Mouse (Mus musculus) adrenal gland, adult 10 weeks (tissue): ENCODE results near the gene Gm11084. TPM values are rescaled to one million over a fixed set of nuclear protein-coding genes. Genes with fewer than 3 reads are reported as not detected.

Source experiments
- polyA plus RNA-seq: library from polyadenylated mRNA; stranded (reverse); fragments of 350-450 nt; fragmentation: Illumina TruSeq; extraction: RNeasy Lipid Tissue Mini Kit (QIAGEN cat#74804); gene quantifications from one replicate; pipeline ENCODE4 v1.2.3, GENCODE M21; 2014; ENCODE audit warnings: low read depth, low replicate concordance

The Gm11084 gene
- not detected for polyA plus RNA-seq

DNA sequence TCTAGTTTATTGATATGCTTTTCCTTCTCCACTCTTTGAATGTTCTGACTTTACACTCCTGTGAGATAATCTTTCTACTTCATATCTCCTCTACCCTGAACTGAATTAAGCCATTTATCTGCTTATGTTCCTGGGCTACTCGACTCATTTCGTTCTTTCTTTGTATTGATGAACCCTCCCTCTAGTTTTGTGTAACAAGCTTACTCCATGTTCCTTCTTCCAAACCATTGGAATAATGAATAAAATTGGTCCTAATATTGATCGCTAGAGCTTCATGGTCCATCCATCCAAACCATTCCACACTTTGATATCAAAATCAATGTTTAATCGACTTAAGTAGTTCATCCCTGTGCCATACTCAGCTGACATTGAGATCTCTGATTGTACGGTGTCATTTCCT lies at the start of gene Gm11084:
Gm11084 (minus strand) TSS at position 101 of the 400 bp plus-strand sequence.

DNA sequence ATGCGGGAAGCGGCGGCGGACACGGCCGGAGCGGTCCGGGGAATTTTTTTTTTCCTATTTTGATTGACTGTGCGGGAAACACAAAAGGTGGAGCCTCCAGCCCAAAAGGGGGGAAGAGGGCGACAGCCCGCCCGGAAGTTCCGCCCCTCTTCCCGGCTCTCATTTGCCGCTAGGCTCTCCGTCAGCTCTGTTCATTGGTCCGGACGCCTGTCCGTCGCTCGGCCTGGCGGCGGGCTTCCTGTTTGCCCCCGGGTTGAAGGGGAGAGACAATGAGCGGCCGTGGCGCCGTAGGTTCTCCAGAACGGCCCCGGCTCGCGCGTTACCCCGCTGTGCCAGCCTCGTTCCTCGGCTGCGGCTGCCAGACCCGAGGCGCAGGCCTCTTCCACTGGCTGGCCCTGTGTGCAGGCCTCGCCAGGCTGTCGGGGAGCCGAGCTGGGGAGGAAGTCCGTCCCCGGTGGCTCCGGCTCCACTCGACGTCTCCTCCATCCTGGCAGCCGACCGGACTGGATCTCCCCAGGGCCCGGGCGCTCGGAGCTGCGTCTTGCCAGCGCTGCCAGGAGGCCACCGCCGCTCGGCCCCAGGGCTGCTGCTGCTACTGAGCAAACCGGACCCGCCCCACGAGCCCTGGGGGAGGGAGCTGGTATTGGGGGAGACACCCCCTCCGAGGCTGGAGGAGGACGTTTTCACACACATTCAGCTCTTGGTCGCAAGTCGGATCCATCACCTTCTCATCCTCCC lies 6.0 kb downstream of the Gm11084 start, which contains the start of gene Sp3:
Sp3 (minus strand) TSS at position 110 of the 738 bp plus-strand sequence.

Other genes starting within 250 kb of the Gm11084 start
- gene Sp3, start 6.3 kb downstream of the Gm11084 start, polyA plus RNA-seq, result 191 TPM
- 207 TPM for gene Ola1, start 232.2 kb upstream of the Gm11084 start, polyA plus RNA-seq